Mouse (Mus musculus): ENCODE results near the gene Ccdc70. TPM values are rescaled to one million over a fixed set of nuclear protein-coding genes. Genes with fewer than 3 reads are reported as not detected.

Ccdc70 gene
- polyA plus RNA-seq, 1 experiment: not detected

- DNase-seq (ENCODE audit: extremely low spot score in 1 of 2, low spot score in 1 of 2): no peak
These were observed 52.7 kb downstream of the Ccdc70 start for GRCm38 (mm10) chr8:22022244-22022643.

Other genes with a start within 250 kb of the Ccdc70 start
- gene Defa24, start 235.3 kb upstream of the Ccdc70 start, polyA plus RNA-seq (2012; rRNA removed): not detected in 2 replicates
- gene Defb50, start 146.2 kb upstream of the Ccdc70 start, polyA plus RNA-seq (2012; rRNA removed): not detected in 2 replicates
- not detected in 2 replicates for gene Defb2, start 129.8 kb upstream of the Ccdc70 start, polyA plus RNA-seq (2012; rRNA removed)
- gene Defb10, start 110.9 kb upstream of the Ccdc70 start, polyA plus RNA-seq (2012; rRNA removed): not detected in 2 replicates
- gene Defb9, start 84.4 kb upstream of the Ccdc70 start, polyA plus RNA-seq (2012; rRNA removed): not detected in 2 replicates
- gene Defb11, start 63.4 kb upstream of the Ccdc70 start, polyA plus RNA-seq (2012; rRNA removed): not detected in 2 replicates
- not detected in 2 replicates for gene Defb15, start 37.1 kb upstream of the Ccdc70 start, polyA plus RNA-seq (2012; rRNA removed)
- not detected in 2 replicates for gene Defb35, start 31.4 kb upstream of the Ccdc70 start, polyA plus RNA-seq (2012; rRNA removed)
- gene Defb13, start 23.0 kb upstream of the Ccdc70 start, polyA plus RNA-seq (2012; rRNA removed): not detected in 2 replicates
- not detected in 2 replicates for gene Fam90a1a, start 11.1 kb upstream of the Ccdc70 start, polyA plus RNA-seq (2012; rRNA removed)
- gene Atp7b, start 90.5 kb downstream of the Ccdc70 start, polyA plus RNA-seq (2012; rRNA removed): 1.5 and 1.9 TPM in 2 replicates
- 11.4 and 12.8 TPM in 2 replicates for gene Alg11, start 90.9 kb downstream of the Ccdc70 start, polyA plus RNA-seq (2012; rRNA removed)
- gene Nek5, start 155.3 kb downstream of the Ccdc70 start, polyA plus RNA-seq (2012; rRNA removed): 0.13 and 0.32 TPM in 2 replicates
- 3.8 and 4.4 TPM in 2 replicates for gene Nek3, start 196.7 kb downstream of the Ccdc70 start, polyA plus RNA-seq (2012; rRNA removed)
- gene Ckap2, start 216.0 kb downstream of the Ccdc70 start, polyA plus RNA-seq (2012; rRNA removed): 1.2 and 1.5 TPM in 2 replicates
- 15.1 and 16.5 TPM in 2 replicates for gene Vps36, start 223.0 kb downstream of the Ccdc70 start, polyA plus RNA-seq (2012; rRNA removed)

Data from frontal cortex, adult 2 months (tissue).